Mouse (Mus musculus): ENCODE data around the gene Fcho1.
A peak's percentile ranks its signal among the peaks of the same experiment; 100 is the strongest.

Fcho1 gene

DNA sequence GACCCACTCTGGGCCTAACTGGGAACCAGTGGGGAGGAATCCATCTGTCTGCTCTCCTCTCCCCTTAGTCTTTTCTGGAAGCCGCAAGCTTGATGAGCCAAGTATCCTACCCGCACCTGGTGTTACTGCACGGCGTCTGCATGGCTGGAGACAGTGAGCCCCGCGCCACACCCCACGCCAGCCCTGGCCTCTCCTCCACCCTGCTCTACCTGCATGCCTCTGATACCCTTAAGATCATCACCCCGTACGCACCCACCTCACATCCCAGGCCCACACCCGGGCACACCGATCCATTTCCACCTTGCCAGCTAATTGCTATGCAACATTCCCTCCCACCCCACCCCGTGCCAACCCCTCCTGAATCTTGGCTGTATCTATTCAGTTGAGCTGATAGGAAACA, 42.7 kb downstream of the Fcho1 start:
- no peak for DNase-seq (ENCODE audit: low spot score in 2 of 2)

GRCm38 (mm10) chr8:71681369-71681915, 44.1 kb downstream of the Fcho1 start:
- DNase-seq (ENCODE audit: low spot score in 2 of 2): no peak

- no peak for DNase-seq (ENCODE audit: low spot score in 2 of 2)
These were observed 45.0 kb downstream of the Fcho1 start for GRCm38 (mm10) chr8:71680471-71680870.

GRCm38 (mm10) chr8:71679550-71680168, 45.9 kb downstream of the Fcho1 start:
- peak in 1 of 2 experiments; percentile 41 for DNase-seq (ENCODE audit: low spot score in 2 of 2)

DNA sequence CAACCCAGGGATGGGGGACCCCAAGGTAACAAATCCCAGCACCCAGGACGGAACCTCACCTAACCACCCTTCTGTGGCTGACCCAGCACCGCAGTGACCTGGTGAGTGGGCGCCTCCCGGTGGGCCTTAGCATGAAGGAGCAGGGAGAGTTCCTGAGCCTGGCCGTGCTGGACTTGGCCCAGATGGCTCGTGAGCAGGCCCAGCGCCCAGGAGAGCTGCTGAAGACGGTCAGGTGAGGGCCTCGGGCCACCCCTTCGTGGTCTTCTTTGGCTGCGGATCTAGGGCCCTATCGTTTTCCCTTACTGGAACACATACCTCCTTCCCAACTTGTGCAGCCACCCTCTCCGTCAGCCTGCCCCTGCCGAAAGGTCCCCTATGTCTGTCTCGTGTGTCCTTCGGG, 46.4 kb downstream of the Fcho1 start:
- no peak for DNase-seq (ENCODE audit: low spot score in 2 of 2)

DNA sequence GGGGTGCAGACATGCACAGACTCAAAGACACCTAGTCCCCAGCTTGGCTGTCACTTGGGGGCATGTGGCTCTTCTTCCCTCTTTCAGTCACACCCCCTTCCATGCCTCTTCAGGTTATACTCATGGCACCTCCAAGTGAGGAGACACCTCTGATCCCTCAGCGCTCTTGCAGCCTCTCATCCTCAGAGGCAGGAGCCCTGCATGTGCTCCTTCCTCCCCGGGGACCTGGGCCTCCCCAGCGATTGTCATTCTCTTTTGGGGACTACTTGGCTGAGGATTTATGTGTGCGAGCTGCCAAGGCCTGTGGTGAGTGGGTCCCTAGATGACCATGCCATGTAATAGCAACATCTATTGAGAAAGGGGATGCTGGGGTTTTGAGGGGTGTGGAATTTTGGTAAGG, 47.3 kb downstream of the Fcho1 start:
- no peak for DNase-seq (ENCODE audit: low spot score in 2 of 2)

DNA sequence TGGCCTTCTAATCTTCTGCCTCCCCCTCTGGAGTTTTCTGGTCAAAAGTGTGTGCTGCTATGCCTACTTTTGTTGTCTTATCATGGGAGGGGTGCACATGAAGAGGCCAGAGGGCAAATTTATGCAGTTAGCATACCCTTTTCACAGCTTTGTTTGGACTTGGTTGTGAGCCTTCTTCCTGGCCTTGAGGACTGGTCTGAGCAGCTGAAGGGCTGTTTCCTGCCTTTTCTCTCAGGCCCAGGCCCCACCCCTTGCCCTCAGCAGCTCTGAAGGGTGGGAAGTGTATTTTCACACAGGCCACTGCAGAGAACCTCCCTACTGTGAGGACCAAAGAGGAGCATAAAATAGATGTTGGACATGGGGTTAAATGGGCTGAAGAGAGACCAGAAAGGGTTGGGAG, 48.0 kb downstream of the Fcho1 start:
- peak; percentile 29 to 61 for DNase-seq (ENCODE audit: low spot score in 2 of 2)

- DNase-seq (ENCODE audit: low spot score in 2 of 2): no peak
These were observed 48.7 kb downstream of the Fcho1 start for GRCm38 (mm10) chr8:71676803-71677202.

DNA sequence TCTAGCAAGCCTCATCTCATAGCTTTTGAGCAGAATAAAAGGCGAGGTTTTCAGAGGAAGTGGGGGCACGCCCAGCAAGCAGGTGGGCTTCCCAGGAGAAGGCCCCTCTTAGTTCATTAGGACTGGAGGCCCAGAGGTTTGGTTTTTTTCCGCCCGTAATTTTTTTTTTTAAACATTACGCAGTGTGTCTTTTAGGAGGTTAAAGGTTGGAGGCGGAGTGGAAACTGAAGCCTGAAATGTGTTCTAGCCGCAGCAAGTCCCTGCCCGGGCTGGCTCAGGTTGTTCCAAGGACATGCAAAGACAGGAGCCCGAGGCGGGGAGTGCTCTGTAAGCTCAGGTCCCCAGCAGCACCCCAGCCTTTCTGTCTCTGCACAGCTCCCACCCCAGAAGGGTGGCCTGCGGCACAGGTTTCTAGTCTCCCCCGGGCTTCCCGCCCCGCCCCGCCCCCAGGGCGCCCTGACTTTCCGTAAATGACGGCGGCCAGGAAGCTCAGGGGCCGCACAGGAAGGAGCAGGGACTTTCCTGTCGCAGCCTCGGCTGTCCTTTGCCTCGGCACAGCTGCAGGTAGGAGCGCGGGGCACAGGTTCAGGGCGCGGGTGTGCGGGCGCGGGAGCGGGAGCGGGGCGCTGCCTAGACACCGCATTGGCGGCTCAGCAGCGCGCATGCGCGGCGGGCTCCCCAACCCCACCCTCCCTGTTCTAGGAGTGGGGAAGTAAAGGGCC, 49.3 kb downstream of the Fcho1 start, which contains the start of gene Jak3:
TSS of gene Jak3 (plus strand) at position 277 of the 722 bp plus-strand sequence.
- peak; percentile 64 to 70 for DNase-seq (ENCODE audit: low spot score in 2 of 2)

DNA sequence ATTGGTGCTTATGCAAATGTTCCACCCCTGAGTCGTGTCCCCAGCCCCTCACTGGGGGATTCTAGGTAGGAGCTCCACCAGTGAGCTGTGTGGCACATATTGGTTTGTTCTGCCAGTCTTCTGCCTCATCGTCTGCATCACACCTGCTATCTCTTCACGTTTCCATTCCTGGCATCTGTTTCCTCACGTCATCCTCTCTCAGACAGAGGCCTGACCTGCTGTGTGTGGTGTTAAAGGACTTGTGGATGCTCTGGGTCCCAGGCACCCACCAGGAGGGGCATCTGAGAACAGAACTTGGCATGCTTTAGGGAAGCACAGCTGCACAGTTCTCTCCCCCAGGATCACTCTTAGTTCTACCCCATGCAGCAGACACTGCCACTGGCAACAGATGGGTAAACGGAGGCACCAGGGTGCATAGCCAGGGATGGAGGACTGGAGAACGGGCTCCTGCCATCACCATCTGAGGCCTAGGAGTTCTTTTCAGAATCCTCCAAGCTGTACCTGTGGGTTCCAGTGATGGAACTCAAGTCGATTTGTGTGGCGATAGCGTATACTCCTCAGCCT, 50.0 kb downstream of the Fcho1 start:
- no peak for DNase-seq (ENCODE audit: low spot score in 2 of 2)

GRCm38 (mm10) chr8:71674071-71674470, 51.4 kb downstream of the Fcho1 start:
- no peak for DNase-seq (ENCODE audit: low spot score in 2 of 2)

- no peak for DNase-seq (ENCODE audit: low spot score in 2 of 2)
These were observed 53.3 kb downstream of the Fcho1 start for GRCm38 (mm10) chr8:71672168-71672735.

DNA sequence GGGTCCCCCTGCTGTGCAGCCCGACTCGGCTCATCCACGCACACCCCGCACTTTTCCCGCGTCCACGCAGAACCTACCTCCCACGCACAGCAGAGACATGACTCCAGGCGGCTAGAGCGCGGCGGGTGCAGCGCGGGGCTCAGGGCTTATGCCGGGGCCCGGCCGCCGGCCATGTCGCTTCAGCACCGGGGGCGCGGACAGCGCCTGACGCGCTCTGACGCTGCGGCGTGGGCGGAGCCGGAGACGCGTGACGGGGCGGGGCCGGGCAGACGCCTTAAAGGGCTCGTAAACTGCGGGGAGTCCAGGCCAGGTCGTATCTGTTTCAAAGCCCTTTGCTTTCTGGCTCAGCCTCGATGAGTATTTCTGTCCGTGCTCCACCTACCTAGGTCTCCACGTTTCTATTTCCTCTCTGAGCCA, 54.0 kb downstream of the Fcho1 start, which contains the start of gene Unc13a:
TSS of gene Unc13a (minus strand) at position 209 of the 417 bp plus-strand sequence.
- DNase-seq (ENCODE audit: low spot score in 2 of 2): peak; percentile 71 to 82

DNA sequence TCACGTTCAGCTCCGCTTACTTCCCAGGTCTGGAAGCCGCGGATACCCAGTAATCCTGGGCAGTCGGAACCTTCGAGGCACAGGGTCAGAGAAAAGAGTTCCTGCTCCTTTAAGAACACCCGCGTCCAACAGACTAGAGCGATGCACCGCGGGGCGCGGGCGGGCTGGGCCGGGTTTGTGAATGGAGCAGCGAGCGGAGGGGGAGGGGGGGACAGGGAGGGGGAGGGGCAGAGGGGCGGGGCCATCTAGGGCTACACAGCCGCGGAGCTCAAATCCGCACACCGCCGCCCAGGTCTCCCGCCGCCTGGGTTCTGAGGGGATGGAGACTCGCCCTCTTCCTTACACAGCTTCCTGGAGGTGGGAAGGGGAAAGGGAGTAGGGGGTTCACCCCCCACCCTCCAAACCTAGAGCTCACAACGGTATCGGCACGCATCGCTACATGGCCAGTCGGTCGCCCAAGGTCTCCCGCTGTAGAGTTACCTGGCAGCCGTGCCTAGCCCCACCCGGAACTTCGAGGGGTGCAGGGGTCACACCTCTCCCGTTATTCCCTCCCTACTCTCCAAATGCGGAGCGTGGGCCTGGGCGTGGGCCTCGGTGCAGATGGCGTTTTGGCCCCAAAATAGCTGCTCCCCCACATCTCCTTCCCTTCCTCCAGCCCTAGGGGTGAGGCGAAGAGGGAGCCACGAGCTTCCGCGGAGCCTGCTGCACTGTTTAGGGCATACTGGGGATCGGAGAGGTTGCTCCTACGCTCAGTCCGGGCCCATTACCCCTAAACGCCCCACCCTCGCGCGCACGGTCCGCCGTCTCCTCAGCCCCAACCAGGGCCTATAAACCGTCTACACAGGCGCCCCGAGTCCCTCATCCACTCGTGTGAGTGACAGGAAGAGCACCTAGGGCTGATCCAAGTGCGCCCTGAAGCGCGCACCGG, 54.6 kb downstream of the Fcho1 start:
- no peak for DNase-seq (ENCODE audit: low spot score in 2 of 2)

DNA sequence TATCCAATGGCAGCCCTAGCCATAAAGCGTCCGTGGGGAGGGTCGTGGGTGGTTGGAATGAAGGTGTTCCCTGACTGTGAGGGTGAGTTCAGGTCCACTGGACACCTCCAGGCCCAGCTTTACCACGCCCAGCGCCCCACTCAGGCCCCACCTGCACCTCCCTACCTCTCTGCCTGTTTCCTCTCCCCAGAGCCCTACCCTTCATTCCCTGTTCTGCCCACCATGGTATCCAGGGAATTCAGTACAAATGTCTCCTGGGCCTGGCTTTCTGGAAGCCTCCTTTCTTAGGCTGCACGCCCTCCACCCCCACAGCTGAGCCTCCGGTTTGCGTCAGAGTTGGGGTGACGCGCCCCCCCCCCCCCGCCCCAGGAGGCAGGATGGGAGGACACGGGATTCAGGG, 55.3 kb downstream of the Fcho1 start:
- DNase-seq (ENCODE audit: low spot score in 2 of 2): no peak

DNA sequence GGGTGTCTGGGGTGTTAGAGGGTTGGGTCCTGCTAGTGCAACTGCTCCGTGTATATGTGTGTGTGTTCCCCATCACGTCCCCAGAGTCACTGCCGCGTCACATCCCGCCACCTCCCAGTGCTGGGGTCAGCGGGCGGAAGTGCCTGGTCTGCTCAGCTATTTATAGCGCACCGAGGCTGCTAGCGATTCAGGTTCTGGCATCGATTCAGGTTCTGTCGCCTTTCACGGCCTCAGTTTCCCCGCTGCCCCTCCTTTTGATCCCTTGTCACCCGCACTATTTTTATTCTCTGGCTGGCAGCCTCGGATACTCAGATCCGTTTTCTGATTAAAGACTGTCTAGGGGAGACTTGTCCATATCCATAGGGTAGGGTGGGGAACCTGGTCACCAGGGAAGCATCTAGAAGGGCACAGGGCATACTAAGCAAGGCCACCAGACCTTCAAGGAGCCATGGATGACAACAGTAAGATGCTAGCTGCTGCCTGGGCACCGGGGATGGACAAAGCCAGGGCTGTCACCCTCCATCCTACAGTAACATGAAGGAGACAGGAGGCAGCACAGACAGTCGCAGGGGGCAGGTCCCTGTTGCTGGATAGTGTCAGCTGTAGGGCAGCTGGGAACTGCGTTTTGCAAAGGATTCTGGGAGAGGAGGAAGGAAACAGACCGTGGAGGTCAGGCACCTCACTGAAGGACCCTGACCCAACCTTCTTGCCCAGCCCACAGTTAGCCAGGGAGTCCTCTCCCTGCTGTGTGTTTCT, 57.1 kb downstream of the Fcho1 start:
- peak in 1 of 2 experiments; percentile 49 for DNase-seq (ENCODE audit: low spot score in 2 of 2)

- DNase-seq (ENCODE audit: low spot score in 2 of 2): no peak
These were observed 58.3 kb downstream of the Fcho1 start for GRCm38 (mm10) chr8:71667256-71667655.

DNA sequence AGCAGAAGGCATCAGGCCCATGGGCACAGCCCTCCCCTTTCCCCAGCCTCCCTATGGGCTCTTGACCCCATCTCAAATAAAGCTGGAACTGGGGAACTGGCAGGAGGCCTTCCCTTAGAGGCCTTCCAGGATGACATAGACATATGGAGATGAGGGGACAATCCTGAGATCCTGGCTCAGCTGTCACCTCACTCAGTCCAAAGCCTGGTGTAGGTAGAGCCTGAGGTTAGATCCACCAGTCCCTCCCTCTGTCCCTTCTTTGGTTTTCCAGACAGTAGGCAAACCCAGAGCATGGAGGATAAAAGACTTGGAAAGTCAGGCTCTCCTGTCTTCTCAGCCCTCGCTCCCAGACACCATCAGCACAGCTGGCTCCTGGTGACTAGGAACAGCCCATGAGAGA, 58.7 kb downstream of the Fcho1 start:
- no peak for DNase-seq (ENCODE audit: low spot score in 2 of 2)

GRCm38 (mm10) chr8:71665331-71666130, 60.0 kb downstream of the Fcho1 start:
- no peak for DNase-seq (ENCODE audit: low spot score in 2 of 2)

All from heart, adult 9 months (tissue).